Mouse (Mus musculus): ENCODE data around the gene Hnrnpab.

Hnrnpab gene

GRCm38 (mm10) chr11:51565951-51566350 is 40.7 kb downstream of the Hnrnpab start:
- DNase-seq (ENCODE audit: low read depth, low spot score): no peak

- no peak for DNase-seq (ENCODE audit: low read depth, low spot score)
Measured at GRCm38 (mm10) chr11:51565062-51565461, 41.6 kb downstream of the Hnrnpab start.

- DNase-seq (ENCODE audit: low read depth, low spot score): no peak
Measured at GRCm38 (mm10) chr11:51563276-51563675, 43.4 kb downstream of the Hnrnpab start.

GRCm38 (mm10) chr11:51555066-51555465 is 51.6 kb downstream of the Hnrnpab start:
- no peak for DNase-seq (ENCODE audit: low read depth, low spot score)

DNA sequence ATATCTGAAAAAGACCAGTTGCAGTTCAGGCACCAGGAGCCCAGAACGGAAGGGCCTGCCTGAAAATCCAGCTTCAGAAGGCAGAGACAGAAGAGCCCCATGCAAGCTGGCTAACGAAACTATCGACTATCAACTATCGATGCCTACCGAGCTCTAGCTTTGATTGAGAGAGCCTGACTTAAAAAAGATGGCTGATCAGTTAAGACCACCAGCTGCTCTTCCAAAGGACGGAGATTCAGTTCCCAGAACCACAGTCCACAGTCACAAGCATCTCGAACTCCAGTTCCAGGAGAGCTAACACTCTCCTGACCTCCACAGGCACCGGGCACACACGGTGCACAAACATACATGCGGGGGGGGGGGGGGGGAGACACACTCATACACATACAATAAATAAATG is 52.1 kb downstream of the Hnrnpab start:
- no peak for DNase-seq (ENCODE audit: low read depth, low spot score)

DNA sequence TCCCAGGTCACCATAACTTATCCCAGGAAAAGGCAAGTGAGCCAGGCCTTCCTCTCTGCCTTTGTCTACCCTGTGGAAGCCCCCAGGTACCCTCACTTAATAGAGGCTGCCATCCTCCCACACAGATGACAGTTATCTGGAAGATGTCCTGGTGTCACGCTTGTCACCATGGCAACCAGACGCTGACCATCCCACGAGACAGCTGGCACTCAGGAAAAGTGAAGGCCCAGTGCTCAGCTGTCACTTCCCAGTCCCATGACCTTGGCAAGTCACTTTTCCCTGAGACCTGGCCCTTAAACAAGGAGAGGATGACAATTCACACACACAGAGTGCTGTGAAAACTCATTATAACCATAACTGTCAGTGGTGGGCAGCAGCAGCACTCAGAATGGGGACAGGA is 54.6 kb downstream of the Hnrnpab start:
- no peak for DNase-seq (ENCODE audit: low read depth, low spot score)

DNA sequence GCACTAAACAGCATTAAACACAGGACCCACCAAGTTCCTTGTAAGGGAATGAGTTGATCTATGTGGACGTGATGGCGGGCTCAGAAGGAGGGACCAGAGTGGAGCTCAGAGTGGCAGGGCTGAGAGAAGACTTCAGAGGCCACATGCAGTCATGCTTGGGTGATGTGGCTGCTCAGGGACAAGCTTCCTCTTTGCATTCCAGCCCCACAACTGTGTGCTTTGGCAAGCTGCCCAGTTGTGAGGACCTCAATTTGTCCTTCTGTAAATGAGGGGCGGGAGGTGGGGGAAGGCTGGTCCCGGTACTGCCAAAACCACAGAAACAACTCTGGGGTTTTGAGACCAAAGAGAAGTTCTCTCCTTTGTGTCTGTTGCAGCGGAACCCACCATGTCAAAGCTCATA is 55.4 kb downstream of the Hnrnpab start:
- DNase-seq (ENCODE audit: low read depth, low spot score): no peak
